Mouse (Mus musculus): ENCODE data around the gene Adprhl2. TPM values are rescaled to one million over a fixed set of nuclear protein-coding genes. Genes with fewer than 3 reads are reported as not detected.

Adprhl2 gene
- polyA plus RNA-seq, 1 experiment from 2014 or later: 64.2 TPM

GRCm38 (mm10) chr4:126325281-126325861 lies 3.9 kb upstream of the Adprhl2 start, which contains the start of gene Tekt2:
Gene Tekt2 (minus strand): TSS chr4:126325688.
- Histone ChIP-seq H3K9ac (replicated peaks; ENCODE audit: low read length) (no peak within 1 kb of the TSS; the same call in 1 of the 2 replicates), H3K4me1 (ENCODE audit: control insufficient read depth, insufficient read depth, low read length) (peaks cover 10% of the 10 kb centered on the region), H3K27ac (replicated peaks; ENCODE audit: low read depth, low read length) (no peak within 1 kb of the TSS), H3K4me2 (ENCODE audit: low read length) (peak within 1 kb of the TSS; percentile 11), H3K9me3 (ENCODE audit: control insufficient read depth, low read length) (no peaks in the 10 kb centered on the region), H3K36me3 (ENCODE audit: control insufficient read depth, insufficient read depth, low read length) (no peaks in the 10 kb centered on the region), H3K27me3 (ENCODE audit: control insufficient read depth, insufficient read depth, low read length) (peaks cover 7% of the 10 kb centered on the region; the same call in 1 of the 2 replicates), H3K4me3 (replicated peaks; ENCODE audit: low read depth, low read length) (no peak within 1 kb of the TSS)
- ATAC-seq (ENCODE audit: low FRiP score, low TSS enrichment) (no peak), DNase-seq (peak; percentile 39)
- WGBS: 10% methylated on average over 23 of the region's 23 CpGs

- H3K27me3 ChIP-seq (ENCODE audit: control insufficient read depth, insufficient read depth, low read length): peaks cover 7% of the 10 kb centered on the region; the same call in 1 of the 2 replicates
- no peak overlapping the region for H3K4me3 ChIP-seq (replicated peaks; ENCODE audit: low read depth, low read length)
- no peak for ATAC-seq (ENCODE audit: low FRiP score, low TSS enrichment)
- DNase-seq: peak; percentile 43
- no peak overlapping the region for H3K27ac ChIP-seq (replicated peaks; ENCODE audit: low read depth, low read length)
- H3K36me3 ChIP-seq (ENCODE audit: control insufficient read depth, insufficient read depth, low read length): no peaks in the 10 kb centered on the region
- no peak overlapping the region for H3K9ac ChIP-seq (replicated peaks; ENCODE audit: low read length)
- H3K4me1 ChIP-seq (ENCODE audit: control insufficient read depth, insufficient read depth, low read length): peaks cover 12% of the 10 kb centered on the region
- peak overlapping the region; percentile 11 for H3K4me2 ChIP-seq (ENCODE audit: low read length)
- no peaks in the 10 kb centered on the region for H3K9me3 ChIP-seq (ENCODE audit: control insufficient read depth, low read length)
- 20% methylated on average over 13 of the region's 13 CpGs for WGBS
Measured at GRCm38 (mm10) chr4:126324861-126325260, 3.4 kb upstream of the Adprhl2 start.

- peaks cover 12% of the 10 kb centered on the region for H3K4me1 ChIP-seq (ENCODE audit: control insufficient read depth, insufficient read depth, low read length)
- WGBS: 96% methylated on average over 13 of the region's 13 CpGs
- DNase-seq: no peak
Measured at GRCm38 (mm10) chr4:126322646-126323045, 1.1 kb upstream of the Adprhl2 start.

GRCm38 (mm10) chr4:126321854-126322511 lies 480 bp upstream of the Adprhl2 start:
- H3K27me3 ChIP-seq (ENCODE audit: control insufficient read depth, insufficient read depth, low read length): peaks cover 7% of the 10 kb centered on the region; the same call in 1 of the 2 replicates
- no peak for DNase-seq
- peaks cover 15% of the 10 kb centered on the region for H3K36me3 ChIP-seq (ENCODE audit: control insufficient read depth, insufficient read depth, low read length)
- H3K27ac ChIP-seq (replicated peaks; ENCODE audit: low read depth, low read length): no peak overlapping the region
- H3K4me1 ChIP-seq (ENCODE audit: control insufficient read depth, insufficient read depth, low read length): peaks cover 12% of the 10 kb centered on the region
- H3K4me2 ChIP-seq (ENCODE audit: low read length): peak overlapping the region; percentile 65
- ATAC-seq (ENCODE audit: low FRiP score, low TSS enrichment): peak; percentile 38
- no peak overlapping the region; the same call in 1 of the 2 replicates for H3K9ac ChIP-seq (replicated peaks; ENCODE audit: low read length)
- H3K4me3 ChIP-seq (replicated peaks; ENCODE audit: low read depth, low read length): peak overlapping the region; percentile 70
- 57% methylated on average over 28 of the region's 28 CpGs for WGBS
- H3K9me3 ChIP-seq (ENCODE audit: control insufficient read depth, low read length): no peaks in the 10 kb centered on the region

More at GRCm38 (mm10) chr4:126322646-126323045, 1.1 kb upstream of the Adprhl2 start:
- no peak overlapping the region for H3K27ac ChIP-seq (replicated peaks; ENCODE audit: low read depth, low read length)
- peaks cover 8% of the 10 kb centered on the region for H3K36me3 ChIP-seq (ENCODE audit: control insufficient read depth, insufficient read depth, low read length)
- H3K27me3 ChIP-seq (ENCODE audit: control insufficient read depth, insufficient read depth, low read length): peaks cover 7% of the 10 kb centered on the region; the same call in 1 of the 2 replicates
- H3K4me3 ChIP-seq (replicated peaks; ENCODE audit: low read depth, low read length): no peak overlapping the region
- H3K9ac ChIP-seq (replicated peaks; ENCODE audit: low read length): no peak overlapping the region
- no peak for ATAC-seq (ENCODE audit: low FRiP score, low TSS enrichment)
- H3K9me3 ChIP-seq (ENCODE audit: control insufficient read depth, low read length): no peaks in the 10 kb centered on the region
- no peak overlapping the region for H3K4me2 ChIP-seq (ENCODE audit: low read length)

- Histone ChIP-seq H3K9ac (replicated peaks; ENCODE audit: low read length) (no peak overlapping the region), H3K4me2 (ENCODE audit: low read length) (no peak overlapping the region; the same call in 1 of the 2 replicates)
- 94% methylated on average over 6 of the region's 6 CpGs for WGBS
Measured at GRCm38 (mm10) chr4:126319806-126320205, 1.7 kb downstream of the Adprhl2 start.

GRCm38 (mm10) chr4:126316443-126317040 lies 5.0 kb downstream of the Adprhl2 start:
- Histone ChIP-seq H3K4me1 (ENCODE audit: control insufficient read depth, insufficient read depth, low read length) (peaks cover 8% of the 10 kb centered on the region), H3K36me3 (ENCODE audit: control insufficient read depth, insufficient read depth, low read length) (peaks cover 37% of the 10 kb centered on the region), H3K4me2 (ENCODE audit: low read length) (no peak overlapping the region), H3K9ac (replicated peaks; ENCODE audit: low read length) (no peak overlapping the region), H3K27me3 (ENCODE audit: control insufficient read depth, insufficient read depth, low read length) (no peaks in the 10 kb centered on the region), H3K4me3 (replicated peaks; ENCODE audit: low read depth, low read length) (no peak overlapping the region), H3K27ac (replicated peaks; ENCODE audit: low read depth, low read length) (no peak overlapping the region), H3K9me3 (ENCODE audit: control insufficient read depth, low read length) (no peaks in the 10 kb centered on the region)
- no peak for DNase-seq
- ATAC-seq (ENCODE audit: low FRiP score, low TSS enrichment): no peak
- 96% methylated on average over 13 of the region's 13 CpGs for WGBS

More at GRCm38 (mm10) chr4:126319806-126320205, 1.7 kb downstream of the Adprhl2 start:
- no peak overlapping the region for H3K27ac ChIP-seq (replicated peaks; ENCODE audit: low read depth, low read length)
- peaks cover 34% of the 10 kb centered on the region for H3K36me3 ChIP-seq (ENCODE audit: control insufficient read depth, insufficient read depth, low read length)
- no peak overlapping the region for H3K4me3 ChIP-seq (replicated peaks; ENCODE audit: low read depth, low read length)
- H3K27me3 ChIP-seq (ENCODE audit: control insufficient read depth, insufficient read depth, low read length): peaks cover 7% of the 10 kb centered on the region; the same call in 1 of the 2 replicates
- no peaks in the 10 kb centered on the region for H3K9me3 ChIP-seq (ENCODE audit: control insufficient read depth, low read length)
- peaks cover 8% of the 10 kb centered on the region for H3K4me1 ChIP-seq (ENCODE audit: control insufficient read depth, insufficient read depth, low read length)
- ATAC-seq (ENCODE audit: low FRiP score, low TSS enrichment) (no peak), DNase-seq (no peak)

- Histone ChIP-seq H3K4me3 (replicated peaks; ENCODE audit: low read depth, low read length) (no peak overlapping the region), H3K9ac (replicated peaks; ENCODE audit: low read length) (no peak overlapping the region), H3K27me3 (ENCODE audit: control insufficient read depth, insufficient read depth, low read length) (no peaks in the 10 kb centered on the region), H3K9me3 (ENCODE audit: control insufficient read depth, low read length) (no peaks in the 10 kb centered on the region), H3K27ac (replicated peaks; ENCODE audit: low read depth, low read length) (no peak overlapping the region), H3K4me2 (ENCODE audit: low read length) (no peak overlapping the region), H3K36me3 (ENCODE audit: control insufficient read depth, insufficient read depth, low read length) (peaks cover 37% of the 10 kb centered on the region), H3K4me1 (ENCODE audit: control insufficient read depth, insufficient read depth, low read length) (peaks cover 8% of the 10 kb centered on the region)
- 52% methylated on average over 5 of the region's 5 CpGs for WGBS
- DNase-seq (no peak), ATAC-seq (ENCODE audit: low FRiP score, low TSS enrichment) (no peak)
Measured at GRCm38 (mm10) chr4:126315931-126316330, 5.6 kb downstream of the Adprhl2 start.

GRCm38 (mm10) chr4:126314393-126314792 lies 7.1 kb downstream of the Adprhl2 start:
- H3K4me1 ChIP-seq (ENCODE audit: control insufficient read depth, insufficient read depth, low read length): no peaks in the 10 kb centered on the region
- H3K9ac ChIP-seq (replicated peaks; ENCODE audit: low read length): no peak overlapping the region; the same call in 1 of the 2 replicates
- H3K36me3 ChIP-seq (ENCODE audit: control insufficient read depth, insufficient read depth, low read length): peaks cover 37% of the 10 kb centered on the region
- no peaks in the 10 kb centered on the region for H3K27me3 ChIP-seq (ENCODE audit: control insufficient read depth, insufficient read depth, low read length)
- ATAC-seq (ENCODE audit: low FRiP score, low TSS enrichment) (no peak), DNase-seq (no peak)
- no peaks in the 10 kb centered on the region for H3K9me3 ChIP-seq (ENCODE audit: control insufficient read depth, low read length)
- no peak overlapping the region for H3K27ac ChIP-seq (replicated peaks; ENCODE audit: low read depth, low read length)
- WGBS: 40% methylated on average over 10 of the region's 10 CpGs
- no peak overlapping the region for H3K4me3 ChIP-seq (replicated peaks; ENCODE audit: low read depth, low read length)
- H3K4me2 ChIP-seq (ENCODE audit: low read length): no peak overlapping the region

All from midbrain, embryonic 14.5 days (tissue).